Mouse (Mus musculus) adrenal gland, postnatal 25 days (tissue): ENCODE data around the gene Mcee. TPM values are rescaled to one million over a fixed set of nuclear protein-coding genes. Genes with fewer than 3 reads are reported as not detected.

Experiments used
- DNase-seq: peaks from one replicate; pipeline ENCODE4 v3.0.0; 2021; ENCODE audit warnings: mixed read lengths
- long read RNA-seq: library from polyadenylated mRNA; stranded (forward); transcript quantifications from one replicate; pipeline ENCODE4 v2.0.0, GENCODE M21; 2021
- total RNA-seq: library from RNA; stranded (reverse); gene quantifications from 2 replicates; pipeline ENCODE4 v1.2.3, GENCODE M21; 2021

Mcee gene
- total RNA-seq: 72.1 and 75.4 TPM in 2 replicates
- long read RNA-seq, transcript Mcee-201 (3 exons, 828 nt): major isoform, 28 of 78 reads
- long read RNA-seq, transcript Mcee-203 (3 exons, 532 nt): minor isoform, 9 of 78 reads
- long read RNA-seq, partial matches to known transcripts: 38 of 78 reads
- long read RNA-seq, other reads (novel, unspliced or antisense): 1 of 78 reads

DNA sequence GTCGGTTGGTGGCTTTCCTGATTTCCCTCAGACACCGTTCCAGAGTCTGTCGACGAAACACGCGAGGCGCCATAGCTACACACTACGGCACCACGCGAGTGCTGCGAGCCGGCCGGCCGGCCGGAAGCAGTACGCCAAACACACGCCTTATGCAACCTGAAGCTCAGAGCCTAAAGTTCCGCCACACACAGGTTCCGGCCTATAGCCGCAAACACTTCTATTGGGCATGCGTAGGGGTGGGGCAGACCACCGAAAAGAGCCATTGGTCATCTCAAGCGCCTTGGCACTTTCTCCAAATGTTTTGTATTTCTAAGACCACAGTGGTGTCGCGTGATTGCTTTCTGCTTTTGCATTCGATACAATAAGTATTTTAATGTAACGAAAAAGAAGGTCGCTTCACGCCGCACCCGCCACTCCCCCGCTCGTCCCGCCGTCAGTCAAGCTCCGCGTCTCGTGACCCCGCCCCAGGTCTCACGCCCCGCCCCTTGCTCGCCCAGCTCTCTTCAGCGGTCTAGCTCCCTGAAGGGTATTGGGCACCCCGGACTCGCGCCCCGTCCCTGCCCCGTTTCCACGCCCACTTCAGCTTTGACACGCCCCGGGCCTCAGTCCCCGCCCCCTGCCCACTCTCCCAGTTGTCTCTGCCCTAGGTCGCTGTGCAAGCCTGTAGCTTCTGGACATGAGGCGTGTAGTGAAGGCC lies at the start of gene Mcee, which contains the start of gene Mphosph10:
Mcee (plus strand) TSS at position 486 of the 697 bp plus-strand sequence.
Mphosph10 (minus strand) TSS at position 147 of the 697 bp plus-strand sequence.
- peak; percentile 99 for DNase-seq

DNA sequence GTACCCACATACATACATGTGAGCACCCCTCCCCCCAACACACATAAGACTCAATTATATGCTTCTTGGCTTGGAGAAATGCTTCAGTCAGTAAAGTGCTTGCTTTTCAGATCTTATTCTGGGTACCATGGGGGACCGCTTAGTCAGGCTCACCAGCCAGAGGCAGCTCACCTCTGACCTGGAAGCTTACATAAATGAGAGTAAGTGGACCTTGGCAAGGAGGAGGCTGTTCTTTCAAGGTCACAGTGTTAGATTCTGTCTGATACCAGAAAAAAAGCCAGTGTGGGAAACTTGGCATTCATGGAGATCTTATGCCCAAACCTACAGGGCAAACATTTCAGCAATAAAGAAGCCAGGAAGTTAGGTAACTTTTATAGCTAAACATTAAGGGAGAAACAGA lies 44.6 kb upstream of the Mcee start:
- DNase-seq: no peak

DNA sequence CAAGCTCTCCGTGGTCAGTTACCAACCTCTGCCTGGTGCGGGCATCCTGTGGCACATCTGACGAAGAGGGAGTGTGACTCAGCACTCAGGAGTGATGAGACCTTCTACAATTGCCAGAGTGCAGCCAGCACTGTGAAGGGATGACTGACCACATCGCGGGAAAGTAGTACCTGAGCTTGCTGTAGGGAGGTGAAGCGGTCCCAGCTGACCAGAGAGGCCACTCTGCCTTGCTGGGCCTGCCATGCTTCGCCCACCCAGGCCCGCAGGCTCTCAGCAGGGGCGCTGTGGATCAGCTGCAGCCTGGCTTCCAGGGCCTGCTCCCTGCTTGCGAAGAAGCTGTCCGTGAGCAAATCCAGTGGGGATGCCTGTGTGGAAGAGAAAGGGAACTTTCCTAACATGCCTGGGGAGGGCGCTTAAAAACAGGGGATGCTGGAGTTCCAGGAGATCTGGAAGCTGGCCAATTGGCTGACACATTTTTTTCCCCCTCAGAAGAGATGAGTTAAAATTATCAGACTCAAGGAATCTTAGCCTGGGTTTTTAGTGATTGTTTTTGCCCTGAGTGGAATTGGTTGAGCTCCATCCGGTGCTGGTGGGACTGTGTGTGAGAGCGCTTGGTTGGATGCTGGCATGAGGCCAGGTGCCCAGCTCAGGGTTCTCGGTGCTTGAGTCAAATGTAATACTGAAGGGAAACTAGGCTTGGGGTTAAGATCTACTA lies 43.1 kb upstream of the Mcee start:
- no peak for DNase-seq

DNA sequence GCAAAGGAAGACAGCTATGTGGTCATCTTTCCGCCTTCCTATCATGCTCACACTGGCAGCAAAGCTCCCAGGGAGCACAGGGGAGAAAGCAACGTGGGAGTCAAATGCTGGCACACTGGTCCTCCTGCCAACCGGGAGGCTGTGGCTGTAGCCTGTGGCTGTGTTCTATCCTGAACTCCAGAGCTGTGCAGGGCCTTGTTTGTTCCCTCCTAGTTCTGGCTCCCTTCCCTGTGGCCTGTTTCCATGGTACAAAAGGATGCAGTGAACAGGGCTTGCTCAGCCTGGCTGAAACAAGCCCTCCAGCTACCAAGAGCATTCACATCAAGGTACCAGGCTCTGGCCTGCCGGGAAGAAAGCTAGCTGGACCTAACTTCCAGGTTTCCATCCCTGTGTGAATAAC lies 41.3 kb upstream of the Mcee start:
- no peak for DNase-seq

DNA sequence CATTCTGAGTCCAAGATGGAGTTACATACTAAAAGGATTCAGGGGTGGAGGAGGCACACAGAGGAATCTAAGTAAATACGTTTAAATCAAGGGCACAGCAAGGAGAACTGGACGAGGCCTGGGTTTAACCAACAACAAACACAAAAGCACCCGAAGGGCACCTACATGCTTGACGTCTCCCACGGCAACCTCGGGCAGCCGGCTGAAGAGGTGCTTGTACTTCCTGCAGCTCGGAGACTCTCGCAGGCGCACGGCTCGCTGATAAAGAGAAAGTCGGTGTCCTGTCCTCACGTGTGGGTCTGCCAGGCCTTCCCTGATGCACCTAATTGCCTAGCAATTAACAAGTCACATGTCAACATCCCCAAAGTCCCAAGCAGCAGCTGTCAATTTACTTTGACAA lies 38.2 kb upstream of the Mcee start:
- no peak for DNase-seq

DNA sequence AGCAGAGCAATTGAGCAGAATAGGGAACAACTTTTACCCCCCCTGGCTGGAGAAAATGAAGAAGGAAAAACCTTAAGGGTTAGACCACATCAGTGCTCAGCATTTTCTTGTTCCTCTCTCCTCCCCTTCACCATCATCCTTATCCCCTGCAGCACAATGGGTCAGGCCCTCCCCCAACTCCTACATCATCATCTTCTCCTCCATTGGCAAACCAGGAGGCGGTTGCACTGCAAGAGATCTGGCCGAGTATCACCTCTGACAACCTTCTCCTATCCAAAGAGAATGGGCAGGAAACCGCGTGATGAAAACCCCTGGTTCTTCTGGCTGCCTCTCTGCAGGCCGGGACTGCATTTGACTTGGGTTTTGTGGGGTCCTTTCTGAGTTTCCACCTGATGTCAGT lies 35.7 kb upstream of the Mcee start:
- DNase-seq: no peak

DNA sequence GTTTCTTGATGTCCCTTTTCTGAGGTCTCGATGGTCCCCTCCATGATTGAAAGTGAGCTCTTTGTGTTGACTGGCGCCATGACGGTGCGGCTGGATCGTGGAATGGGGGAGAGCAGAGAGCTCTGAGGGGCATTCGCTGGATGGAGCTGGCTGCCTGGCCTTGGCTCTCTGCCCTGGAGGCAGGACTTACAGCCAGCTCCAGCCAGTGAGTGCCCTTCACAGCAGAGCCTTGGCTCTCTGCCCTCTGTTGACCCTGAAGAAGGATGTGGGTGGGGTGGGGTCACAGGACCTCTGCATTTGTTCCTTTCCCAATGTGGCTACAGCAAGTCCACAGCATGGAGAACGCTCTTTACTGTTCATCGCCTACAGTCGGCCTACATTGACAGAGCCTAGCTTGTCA lies 35.0 kb upstream of the Mcee start:
- DNase-seq: peak; percentile 80

DNA sequence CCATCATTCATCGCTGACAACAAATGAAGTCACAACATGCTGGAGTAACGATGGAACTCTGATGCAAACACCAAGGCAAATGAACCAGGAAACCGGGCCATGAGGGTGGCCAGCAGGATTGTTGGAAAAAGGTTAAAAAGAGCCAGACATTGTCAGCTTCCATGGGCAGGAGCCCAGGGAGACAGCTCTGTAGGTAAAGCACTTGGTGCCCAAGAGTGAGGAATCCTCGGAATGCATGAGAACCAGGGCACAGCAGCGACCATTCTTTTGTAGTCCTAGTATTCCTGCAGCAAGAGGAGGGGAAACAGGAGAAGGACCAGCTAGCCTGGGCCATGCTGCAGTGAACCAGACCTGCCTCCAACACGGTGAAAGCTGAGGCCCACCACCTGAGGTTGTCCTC lies 33.7 kb upstream of the Mcee start:
- no peak for DNase-seq

DNA sequence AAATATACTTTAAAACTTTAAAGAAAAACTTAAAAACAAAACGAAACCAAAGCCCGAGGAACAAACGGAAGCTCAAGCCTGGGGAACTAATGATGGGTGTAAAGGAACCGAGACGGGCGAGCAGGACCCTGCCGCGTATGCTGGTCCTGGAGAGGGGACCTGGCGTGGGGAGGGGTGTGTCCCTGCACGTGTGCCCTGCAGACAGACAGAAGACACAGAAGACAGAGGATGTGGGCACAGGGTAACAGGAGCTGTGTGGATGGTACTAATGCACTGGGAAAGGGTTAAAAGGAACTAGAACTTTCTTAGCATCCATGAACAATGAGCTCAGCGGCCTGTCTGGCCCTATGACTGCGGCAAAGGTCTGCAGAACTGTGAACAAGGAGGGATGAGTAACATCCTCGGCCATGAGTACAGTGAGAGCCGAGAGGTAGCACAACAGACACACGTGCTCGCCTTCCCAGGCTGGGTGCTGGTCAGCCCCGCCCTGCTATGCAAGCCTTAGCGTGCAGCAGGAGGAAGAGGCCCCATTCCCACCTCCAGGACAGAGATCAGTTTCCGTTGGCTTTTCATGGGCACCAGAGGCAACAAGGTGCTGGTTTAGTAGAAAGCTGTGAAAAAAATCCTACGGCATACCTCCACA lies 32.3 kb upstream of the Mcee start:
- no peak for DNase-seq

DNA sequence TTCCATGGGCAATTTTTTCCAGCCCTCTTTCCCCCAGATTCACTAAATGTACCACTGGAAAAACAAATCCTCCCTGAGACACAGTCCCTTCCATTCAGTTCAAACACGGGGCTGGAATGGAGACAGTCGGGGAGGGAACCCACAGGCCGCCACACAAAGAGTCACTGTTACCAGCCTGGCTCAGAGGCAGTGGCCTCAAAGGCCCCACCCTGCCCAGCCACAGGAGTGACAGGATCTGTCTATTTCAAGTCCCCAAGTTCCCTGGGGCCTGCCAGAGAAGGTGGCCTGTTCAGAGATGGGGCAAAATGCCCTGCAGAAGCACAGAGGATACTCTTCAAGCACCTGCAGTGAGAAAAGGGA lies 31.8 kb upstream of the Mcee start:
- no peak for DNase-seq

DNA sequence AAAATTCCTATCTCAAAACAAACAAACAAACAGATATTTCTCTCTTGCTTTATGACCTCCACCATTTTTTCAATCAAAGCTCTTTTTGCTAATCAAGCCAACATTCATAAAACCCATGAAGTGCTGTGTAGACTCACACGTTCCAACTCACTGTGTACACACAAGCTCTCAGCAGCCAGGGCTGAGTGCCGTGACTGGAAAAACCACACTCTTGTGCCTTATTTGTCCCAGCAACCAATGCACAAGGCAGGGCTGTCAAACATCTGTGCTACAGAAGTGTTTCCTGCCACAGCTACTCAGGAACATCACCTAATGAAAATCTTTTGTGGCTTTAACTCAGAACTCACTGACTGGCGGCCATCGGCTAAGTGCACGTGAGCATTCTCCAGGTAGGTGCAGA lies 26.5 kb upstream of the Mcee start:
- DNase-seq: no peak

DNA sequence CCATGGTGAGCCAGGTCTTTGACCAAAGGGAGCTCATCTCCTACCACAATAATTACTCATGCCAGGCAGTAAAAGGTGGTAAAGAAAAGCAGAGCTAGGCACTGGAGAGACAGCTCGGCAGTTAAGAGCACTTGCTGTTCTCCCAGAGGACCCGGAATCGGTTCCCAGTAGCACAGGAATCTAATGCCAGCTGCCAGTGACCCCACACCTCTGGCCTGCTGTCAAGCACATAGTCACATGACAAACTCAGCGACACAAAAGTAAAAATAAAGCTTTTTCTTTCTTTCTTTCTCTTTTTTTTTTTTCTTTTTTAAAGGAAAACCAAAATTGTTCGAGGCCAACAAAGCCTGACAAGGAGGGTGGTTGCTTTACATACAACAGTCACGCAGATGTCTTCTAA lies 22.6 kb upstream of the Mcee start:
- peak; percentile 17 for DNase-seq

DNA sequence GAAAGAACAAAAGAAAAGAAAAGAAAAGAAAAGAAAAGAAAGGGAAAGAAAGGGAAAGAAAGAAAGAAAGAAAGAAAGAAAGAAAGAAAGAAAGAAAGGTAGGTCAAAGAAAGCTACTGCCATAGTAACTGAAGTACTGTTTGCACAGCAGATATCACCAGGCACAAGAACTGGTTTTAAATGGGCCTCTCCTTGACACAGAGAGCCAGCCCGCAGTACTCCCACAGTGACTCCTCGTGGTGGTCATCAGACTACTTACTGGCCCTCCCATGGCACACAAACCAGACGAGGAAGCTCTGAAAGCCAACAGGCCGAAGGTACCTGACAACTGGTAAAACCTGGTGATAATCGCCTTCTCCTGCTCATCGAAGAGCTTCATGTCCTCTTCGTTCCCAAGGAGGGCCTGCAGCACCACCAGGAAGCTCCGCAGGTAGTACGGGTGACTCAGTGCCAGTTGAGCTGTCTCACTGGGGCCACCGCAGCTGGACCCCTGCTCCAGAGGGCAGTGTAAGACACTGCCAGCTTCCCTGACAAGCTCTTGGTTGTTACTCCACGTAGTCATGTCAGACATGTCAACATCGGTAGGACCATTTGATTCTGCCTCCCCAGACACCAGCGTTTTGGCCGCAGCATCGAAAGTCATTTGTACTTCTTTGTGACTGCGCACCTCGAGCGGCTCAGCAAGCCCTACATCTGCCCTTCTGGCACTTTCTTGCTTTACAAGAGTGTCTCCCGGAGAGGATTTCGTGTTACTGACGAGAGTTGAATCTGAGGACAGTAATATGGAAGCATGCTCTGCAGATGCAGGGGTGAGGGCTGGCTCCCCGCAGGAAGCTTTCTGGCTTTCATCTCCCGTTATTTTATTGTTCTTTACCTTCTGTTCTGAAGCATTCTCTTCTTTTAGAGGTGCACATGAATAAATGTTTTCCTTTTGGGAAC lies 20.2 kb upstream of the Mcee start:
- DNase-seq: no peak

DNA sequence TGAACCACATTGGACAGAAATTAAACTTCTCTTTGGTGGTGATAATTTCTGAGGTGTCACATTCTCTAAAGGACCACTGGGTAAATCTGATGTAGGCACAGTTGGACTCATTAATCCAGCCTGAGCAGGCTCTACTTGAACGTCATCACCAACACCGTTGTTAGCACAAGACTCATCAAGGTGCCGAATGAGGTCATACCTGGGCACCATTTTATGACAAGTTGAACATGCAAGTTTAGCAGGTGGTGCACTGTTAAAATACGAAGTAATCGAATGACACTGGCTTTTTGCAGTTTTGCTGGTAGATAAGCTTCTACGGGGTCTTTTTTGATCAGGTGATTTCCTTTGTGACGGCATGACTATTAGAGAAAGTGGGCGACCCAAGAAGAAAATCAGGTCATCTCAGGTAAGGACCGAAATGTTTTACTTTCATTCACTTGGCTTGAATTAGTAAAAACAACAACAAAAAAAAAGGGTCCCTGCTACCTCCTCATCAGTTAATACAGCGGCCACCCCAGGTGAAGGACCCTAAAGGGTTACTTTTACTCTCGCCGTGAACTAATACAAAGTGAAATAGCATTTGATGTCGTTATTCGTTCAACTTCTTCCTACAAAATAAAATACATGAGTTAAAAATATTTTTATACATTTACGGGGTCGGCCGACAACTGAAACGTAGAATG lies 19.1 kb upstream of the Mcee start:
- no peak for DNase-seq

DNA sequence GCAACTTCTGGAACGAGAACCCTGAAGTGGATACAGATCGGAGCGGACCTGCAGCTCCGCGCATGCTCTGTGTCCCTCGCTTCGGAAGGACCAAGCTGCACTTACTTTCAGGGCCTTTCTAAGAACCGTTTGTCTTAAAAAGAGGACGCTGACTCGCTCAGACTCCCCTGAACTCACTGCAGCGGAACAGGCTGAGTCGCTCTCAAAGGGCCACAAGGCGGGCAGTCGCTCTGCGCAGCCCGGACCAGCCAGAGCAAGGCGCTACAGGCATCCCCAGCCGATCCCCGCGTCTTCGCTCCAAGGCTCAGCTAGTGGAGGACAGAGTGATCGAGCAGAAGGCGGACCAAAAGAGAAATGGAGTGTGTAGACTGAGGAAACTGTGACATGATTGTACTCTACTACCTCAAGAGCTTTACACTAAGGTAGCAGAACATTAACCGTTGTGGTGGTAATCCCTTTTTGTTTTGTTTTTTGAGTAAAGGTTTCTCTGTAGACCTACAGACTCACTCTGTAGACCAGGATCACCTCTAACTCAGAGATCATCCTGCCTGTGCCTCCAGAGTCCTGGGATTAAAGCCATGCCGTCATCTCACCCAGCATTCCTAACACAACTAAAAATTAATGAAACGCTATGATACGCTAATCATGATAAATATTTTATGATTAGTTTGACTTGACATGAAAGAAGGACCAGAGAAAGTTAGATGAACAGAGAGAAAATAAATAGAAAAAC lies 18.4 kb upstream of the Mcee start, which contains the start of gene Fan1:
Fan1 (minus strand) TSS at position 266 of the 733 bp plus-strand sequence.
- DNase-seq: peak; percentile 86

DNA sequence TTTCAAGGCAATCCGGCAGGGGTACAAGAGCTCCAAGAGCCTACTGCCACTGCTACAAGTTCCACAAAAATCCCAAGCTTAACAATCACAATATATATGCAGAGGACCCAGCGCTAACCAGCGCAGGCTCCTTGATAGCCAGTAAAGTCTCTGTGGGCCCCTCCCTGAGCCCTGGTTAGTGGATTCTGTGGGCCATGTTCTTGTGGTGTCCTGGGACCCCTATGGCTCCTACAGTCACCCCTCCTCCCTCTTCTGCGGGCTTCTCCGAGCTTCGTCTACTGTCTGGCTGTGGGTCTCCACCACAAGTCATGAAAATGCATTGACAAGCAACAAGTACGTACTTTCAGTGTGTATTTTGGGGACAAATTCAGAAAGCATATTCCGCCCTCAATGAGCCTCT lies 928 bp upstream of the Mcee start:
- no peak for DNase-seq

DNA sequence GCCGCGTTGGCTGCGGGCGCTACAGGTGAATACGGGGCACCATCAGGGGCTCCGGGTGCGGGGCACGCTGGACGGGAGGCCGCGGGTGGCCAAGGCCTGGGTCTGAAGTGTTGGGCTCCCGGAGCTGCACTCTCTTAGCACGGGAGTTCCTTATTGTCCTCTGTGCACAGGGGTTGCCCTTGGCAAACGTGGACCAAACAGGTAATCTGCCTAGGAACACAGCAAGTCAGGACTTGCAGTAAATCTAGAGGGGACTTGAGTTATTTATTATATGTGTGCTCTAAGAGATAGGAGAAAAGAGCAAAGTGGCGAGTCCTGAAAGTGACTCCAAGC lies 378 bp downstream of the Mcee start:
- no peak for DNase-seq

DNA sequence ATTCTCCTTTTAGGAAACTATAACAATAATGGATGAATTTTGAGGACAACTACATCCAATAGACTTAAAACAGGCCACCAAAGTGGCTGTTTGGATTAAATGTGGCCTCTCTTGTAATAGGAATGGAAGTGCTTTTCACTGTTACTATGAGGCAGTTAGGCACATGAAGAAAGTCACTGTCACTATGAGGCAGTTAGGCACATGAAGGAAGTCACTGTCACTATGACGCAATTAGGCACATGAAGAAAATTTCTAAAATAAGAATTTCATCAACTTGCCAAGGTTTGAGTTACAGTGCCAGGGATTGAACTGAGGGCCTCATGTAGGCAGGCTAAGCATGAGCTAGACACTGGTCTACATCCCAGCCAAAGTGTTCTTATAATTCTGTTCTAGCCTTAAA lies 8.3 kb downstream of the Mcee start:
- no peak for DNase-seq

DNA sequence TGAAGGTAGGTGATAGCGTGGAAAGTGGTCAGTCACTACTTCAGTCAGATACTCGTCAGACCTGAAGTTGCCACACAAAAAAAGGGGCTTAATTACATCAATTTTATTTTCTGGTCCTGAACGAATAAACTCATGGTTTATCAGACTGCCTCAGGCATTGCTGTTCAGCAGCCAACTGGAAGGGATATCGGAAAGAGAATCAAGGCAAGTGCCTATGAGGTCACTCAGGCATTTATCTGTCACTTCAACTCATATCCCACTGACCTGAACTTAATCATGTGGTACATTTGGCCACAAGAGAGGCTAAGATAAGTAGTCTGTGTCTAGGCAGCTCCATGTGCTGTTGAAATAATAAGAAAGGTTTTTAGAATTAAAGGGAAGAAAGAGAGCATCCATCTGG lies 10.0 kb downstream of the Mcee start:
- DNase-seq: no peak

DNA sequence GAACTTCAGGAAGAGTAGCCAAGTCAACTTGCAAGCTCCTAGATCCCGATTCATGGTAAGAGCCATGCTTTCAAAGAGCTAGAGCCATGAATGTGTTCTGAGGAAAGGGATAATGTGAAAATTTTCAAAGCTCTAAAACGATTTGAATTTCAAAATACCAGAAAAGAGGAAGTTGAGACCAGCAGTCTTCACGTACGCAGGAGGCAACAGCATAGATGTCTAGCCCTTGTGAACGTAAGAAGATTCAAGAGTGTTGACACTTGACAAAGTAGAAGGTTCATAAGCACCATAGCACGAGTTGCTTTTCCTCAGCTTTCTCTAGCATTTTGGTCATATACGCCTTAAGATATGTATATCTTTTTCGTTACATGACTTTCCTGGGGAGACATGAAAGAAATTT lies 11.6 kb downstream of the Mcee start:
- DNase-seq: no peak

DNA sequence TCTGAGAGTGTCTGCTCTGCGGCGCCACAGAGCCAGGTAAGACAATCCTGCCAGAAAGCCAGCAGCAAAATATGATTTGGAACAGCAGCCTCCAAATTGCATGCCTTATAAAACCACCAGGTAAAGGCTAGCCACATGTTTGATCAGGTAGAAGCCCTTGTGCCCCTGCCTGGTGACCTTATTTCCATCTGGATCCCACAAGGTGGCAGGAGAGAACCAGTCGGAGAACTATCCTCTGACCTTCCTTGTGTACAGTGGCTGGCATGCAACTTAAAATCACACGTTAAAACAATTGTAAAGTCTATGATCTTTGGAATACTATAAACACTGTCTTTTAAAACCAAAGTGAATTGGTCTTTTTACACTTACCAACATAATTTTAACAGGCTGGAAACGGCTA lies 32.5 kb downstream of the Mcee start:
- DNase-seq: no peak
